Mouse (Mus musculus) cerebellum, adult (tissue): ENCODE results near the gene Ddx59.

Source experiments
- ATAC-seq: cut with Nextera tagmentation; 2 replicates; pipeline ENCODE4 v1.9.2; 2017; ENCODE audit warnings: mild to moderate bottlenecking, moderate library complexity, mixed read lengths; ENCODE audit not compliant: insufficient number of reproducible peaks, low FRiP score, low TSS enrichment

Ddx59 gene

GRCm38 (mm10) chr1:136414798-136415755, at the start of gene Ddx59:
Ddx59 (plus strand) TSS chr1:136415271.
- peak; percentile 92 for ATAC-seq

GRCm38 (mm10) chr1:136365986-136366385, 49.1 kb upstream of the Ddx59 start:
- ATAC-seq = no peak

- ATAC-seq = no peak
Observed at GRCm38 (mm10) chr1:136379261-136379660, 35.8 kb upstream of the Ddx59 start.

GRCm38 (mm10) chr1:136380161-136380560, 34.9 kb upstream of the Ddx59 start:
- no peak for ATAC-seq

GRCm38 (mm10) chr1:136380606-136381005, 34.5 kb upstream of the Ddx59 start:
- no peak for ATAC-seq

- peak; percentile 56 for ATAC-seq
Observed at GRCm38 (mm10) chr1:136381169-136381568, 33.9 kb upstream of the Ddx59 start.

GRCm38 (mm10) chr1:136381583-136381982, 33.5 kb upstream of the Ddx59 start:
- ATAC-seq = peak; percentile 61; the same call in 1 of the 2 replicates

- no peak for ATAC-seq
Observed at GRCm38 (mm10) chr1:136386914-136387313, 28.2 kb upstream of the Ddx59 start.

- no peak for ATAC-seq
Observed at GRCm38 (mm10) chr1:136394506-136394905, 20.6 kb upstream of the Ddx59 start.

- ATAC-seq = no peak
Observed at GRCm38 (mm10) chr1:136395073-136395472, 20.0 kb upstream of the Ddx59 start.

- ATAC-seq = no peak
Observed at GRCm38 (mm10) chr1:136401281-136401680, 13.8 kb upstream of the Ddx59 start.

- no peak for ATAC-seq
Observed at GRCm38 (mm10) chr1:136409631-136410030, 5.4 kb upstream of the Ddx59 start.

- no peak for ATAC-seq
Observed at GRCm38 (mm10) chr1:136415756-136416126, 670 bp downstream of the Ddx59 start.

GRCm38 (mm10) chr1:136418393-136418792, 3.3 kb downstream of the Ddx59 start:
- ATAC-seq = no peak

- no peak for ATAC-seq
Observed at GRCm38 (mm10) chr1:136427166-136427969, 12.3 kb downstream of the Ddx59 start.

GRCm38 (mm10) chr1:136428981-136429380, 13.9 kb downstream of the Ddx59 start:
- no peak for ATAC-seq

GRCm38 (mm10) chr1:136430126-136430818, 15.2 kb downstream of the Ddx59 start:
- no peak for ATAC-seq

- no peak for ATAC-seq
Observed at GRCm38 (mm10) chr1:136440741-136441140, 25.7 kb downstream of the Ddx59 start.

GRCm38 (mm10) chr1:136442809-136443208, 27.7 kb downstream of the Ddx59 start:
- no peak for ATAC-seq

- no peak for ATAC-seq
Observed at GRCm38 (mm10) chr1:136444555-136445255, 29.6 kb downstream of the Ddx59 start.
